Mouse (Mus musculus) frontal cortex, adult 2 months (tissue): ENCODE results near the gene Gm45844. TPM values are rescaled to one million over a fixed set of nuclear protein-coding genes. Genes with fewer than 3 reads are reported as not detected.
"Not testable (repeated sequence)": the region's sequence is repeated elsewhere in the genome, so short reads cannot be mapped to it uniquely, and the experiment has no call there.

ENCODE experiments used
- DNase-seq, 2 experiments: peaks; one replicate each; pipeline ENCODE4 v3.0.0; 2022; ENCODE audit warnings: low spot score in 1 of 2; ENCODE audit errors: extremely low spot score in 1 of 2
- polyA plus RNA-seq: library from polyadenylated mRNA; depleted of rRNA; stranded (reverse); fragments of >200 nt; gene quantifications from 2 replicates; pipeline ENCODE4 v1.2.3, GENCODE M21; 2012; rRNA removed

The Gm45844 gene
- polyA plus RNA-seq = 8.2 and 9.9 TPM in 2 replicates

- DNase-seq = peak; percentile 87 to 92
Measured at GRCm38 (mm10) chr7:7277966-7278567, at the start of gene Gm45844. Gm45844 (minus strand) TSS chr7:7278289.

- peak; percentile 28 to 77 for DNase-seq
Measured at GRCm38 (mm10) chr7:7295595-7295994, 17.5 kb upstream of the Gm45844 start.

GRCm38 (mm10) chr7:7281383-7281782, 3.3 kb upstream of the Gm45844 start:
- DNase-seq = no peak

- DNase-seq = not testable (repeated sequence)
Measured at GRCm38 (mm10) chr7:7277556-7277955, 533 bp downstream of the Gm45844 start.

GRCm38 (mm10) chr7:7247228-7247627, 30.9 kb downstream of the Gm45844 start, which contains the start of gene Vmn2r29:
Vmn2r29 (minus strand) TSS chr7:7247328.
- DNase-seq = not testable (repeated sequence)

GRCm38 (mm10) chr7:7209313-7210151, 68.6 kb downstream of the Gm45844 start, which contains the start of gene Zfp772:
Zfp772 (minus strand) TSS chr7:7209998.
- peak; percentile 31 to 62 for DNase-seq

- peak; percentile 65 to 86 for DNase-seq
Measured at GRCm38 (mm10) chr7:7188191-7188942, 89.7 kb downstream of the Gm45844 start.

- DNase-seq = no peak
Measured at GRCm38 (mm10) chr7:7187417-7188190, 90.5 kb downstream of the Gm45844 start.

GRCm38 (mm10) chr7:7185897-7186296, 92.2 kb downstream of the Gm45844 start:
- no peak for DNase-seq

- peak; percentile 71 to 85 for DNase-seq
Measured at GRCm38 (mm10) chr7:7171227-7172147, 106.6 kb downstream of the Gm45844 start, which contains the start of gene Zfp418. Zfp418 (plus strand) TSS chr7:7171330.

Other genes starting within 250 kb of the Gm45844 start
- gene Zfp954, start 156.8 kb downstream of the Gm45844 start, polyA plus RNA-seq = 13.5 and 14.8 TPM in 2 replicates
- gene Zfp773, start 141.5 kb downstream of the Gm45844 start, polyA plus RNA-seq = 1.5 and 1.7 TPM in 2 replicates
- gene Zfp418, start 107.0 kb downstream of the Gm45844 start, polyA plus RNA-seq = 2.2 and 2.6 TPM in 2 replicates
- gene Zfp772, start 68.3 kb downstream of the Gm45844 start, polyA plus RNA-seq = 15.8 and 18.1 TPM in 2 replicates
- 3.8 and 4.3 TPM in 2 replicates for gene Vmn2r29, start 31.0 kb downstream of the Gm45844 start, polyA plus RNA-seq
- gene Clcn4, start 22.6 kb upstream of the Gm45844 start, polyA plus RNA-seq = 97.8 and 100 TPM in 2 replicates
- gene Vmn2r30, start 59.3 kb upstream of the Gm45844 start, polyA plus RNA-seq = not detected in 2 replicates
- not detected in 2 replicates for gene Gm45783, start 96.3 kb upstream of the Gm45844 start, polyA plus RNA-seq
- not detected in 2 replicates for gene Vmn2r31, start 121.4 kb upstream of the Gm45844 start, polyA plus RNA-seq
- not detected in 2 replicates for gene Vmn2r32, start 201.7 kb upstream of the Gm45844 start, polyA plus RNA-seq